Mouse (Mus musculus) myocyte (in vitro differentiated cells): ENCODE measurements around the gene Gm15293.
"Not testable (repeated sequence)": the region's sequence is repeated elsewhere in the genome, so short reads cannot be mapped to it uniquely, and the experiment has no call there.

Experiments
- E2F4 ChIP-seq: IDR thresholded peaks from one replicate; pipeline ENCODE4 v1.6.1; 2011; ENCODE audit warnings: mild to moderate bottlenecking, control low read depth, moderate library complexity; ENCODE audit not compliant: insufficient read depth
- MYOG ChIP-seq, 3 experiments: IDR thresholded peaks; one replicate each; pipeline ENCODE4 v1.6.1; 2011; ENCODE audit warnings: control low read depth in 2 of 3, low read depth in 2 of 3, mild to moderate bottlenecking in 2 of 3; ENCODE audit not compliant: insufficient read length in 2 of 3, control insufficient read depth in 1 of 3, insufficient read depth in 1 of 3
- POLR2A ChIP-seq: IDR thresholded peaks from one replicate; pipeline ENCODE4 v1.6.1; 2011; ENCODE audit warnings: low read depth, mild to moderate bottlenecking, control low read depth, moderate library complexity; ENCODE audit not compliant: insufficient read length
- POLR2AphosphoS2 ChIP-seq: IDR thresholded peaks from one replicate; pipeline ENCODE4 v1.6.1; 2011; ENCODE audit warnings: low read depth, control low read depth; ENCODE audit not compliant: insufficient read length
- SRF ChIP-seq: IDR thresholded peaks from one replicate; pipeline ENCODE4 v1.6.1; 2011; ENCODE audit warnings: low read depth; ENCODE audit not compliant: control insufficient read depth, insufficient read length
- USF1 ChIP-seq: IDR thresholded peaks from one replicate; pipeline ENCODE4 v1.6.1; 2011; ENCODE audit warnings: low read depth, mild to moderate bottlenecking, control low read depth, moderate library complexity

- not testable (repeated sequence) for TF ChIP-seq USF1; POLR2A; E2F4; SRF; POLR2AphosphoS2; MYOG (IDR thresholded peaks at IDR 0.05; ENCODE audit: control insufficient read depth in 1 of 3, insufficient read depth in 1 of 3, insufficient read length in 2 of 3, low read depth in 2 of 3)
These were observed 10.0 kb upstream of the Gm15293 start, which contains the start of gene Defa31 for GRCm38 (mm10) chr8:21191314-21191713.
